Mouse (Mus musculus) limb, embryonic 13.5 days (tissue): ENCODE results near the gene 5830473C10Rik. TPM values are rescaled to one million over a fixed set of nuclear protein-coding genes. Genes with fewer than 3 reads are reported as not detected.

Experiments used
- ATAC-seq: fragments of 200-750 bp; cut with Nextera tagmentation; 2 replicates; pipeline ENCODE4 v1.8.0; 2017; ENCODE audit warnings: low read depth, moderate number of reproducible peaks, moderate TSS enrichment; ENCODE audit not compliant: low FRiP score
- H3K27ac ChIP-seq: fragments of 300-500 bp; sonication (generic); 2 replicates; pipeline ENCODE4 v1.5.1; 2015; ENCODE audit warnings: inconsistent platforms, mild to moderate bottlenecking, moderate library complexity
- H3K27me3 ChIP-seq: fragments of 300-500 bp; sonication (generic); 2 replicates; pipeline ENCODE4 v1.6.1; 2015; ENCODE audit warnings: mild to moderate bottlenecking, inconsistent platforms
- H3K36me3 ChIP-seq: fragments of 300-500 bp; sonication (generic); 2 replicates; pipeline ENCODE4 v1.6.1; 2015; ENCODE audit warnings: inconsistent platforms, mild to moderate bottlenecking, moderate library complexity
- H3K4me1 ChIP-seq: fragments of 300-500 bp; sonication (generic); 2 replicates; pipeline ENCODE4 v1.6.1; 2015; ENCODE audit warnings: inconsistent platforms
- H3K4me2 ChIP-seq: fragments of 300-500 bp; sonication (generic); replicated peaks from 2 replicates; pipeline ENCODE4 v1.6.1; 2015; ENCODE audit warnings: inconsistent platforms, mild to moderate bottlenecking, moderate library complexity
- H3K4me3 ChIP-seq: fragments of 300-500 bp; sonication (generic); 2 replicates; pipeline ENCODE4 v1.5.1; 2015; ENCODE audit warnings: moderate library complexity, mild to moderate bottlenecking, inconsistent platforms
- H3K9ac ChIP-seq: fragments of 300-500 bp; sonication (generic); 2 replicates; pipeline ENCODE4 v1.6.1; 2015; ENCODE audit warnings: mild to moderate bottlenecking, inconsistent platforms
- H3K9me3 ChIP-seq: fragments of 300-500 bp; sonication (generic); 2 replicates; pipeline ENCODE4 v1.6.1; 2016; ENCODE audit warnings: inconsistent platforms
- WGBS: fragments of 180-500 bp; shearing (Covaris S2); methylation state at CpG from one replicate; pipeline ENCODE4 v1.1.7; 2015; 5-methylcytosine and 5-hydroxymethylcytosine counted together
- polyA plus RNA-seq: library from polyadenylated mRNA; unstranded; fragments of >200 nt; fragmentation: Nextera tagmentation; extraction: Ambion mirVana; gene quantifications from 2 replicates; pipeline ENCODE4 v1.2.1, GENCODE M21; 2015

The 5830473C10Rik gene
- polyA plus RNA-seq, 1 experiment from 2014 or later: 0.08 TPM

- 85% methylated on average over 3 of the region's 3 CpGs for WGBS
These were observed 67.1 kb downstream of the 5830473C10Rik start for GRCm38 (mm10) chr5:90628011-90628410.

GRCm38 (mm10) chr5:90628530-90628929, 67.6 kb downstream of the 5830473C10Rik start:
- no peak for ATAC-seq
- Histone ChIP-seq H3K4me2 (no peak overlapping the region), H3K9ac (no peak overlapping the region), H3K36me3 (no peaks in the 10 kb centered on the region), H3K4me3 (no peak overlapping the region), H3K4me1 (peaks cover 16% of the 10 kb centered on the region; the same call in 1 of the 2 replicates), H3K27me3 (0 out of 2 replicates have a peak, but pooled peaks cover 3% of the 10 kb centered on the region), H3K9me3 (no peaks in the 10 kb centered on the region), H3K27ac (no peak overlapping the region)
- 64% methylated on average over 1 of the region's 1 CpGs for WGBS

More at GRCm38 (mm10) chr5:90628011-90628410, 67.1 kb downstream of the 5830473C10Rik start:
- no peak overlapping the region for H3K27ac ChIP-seq
- H3K36me3 ChIP-seq: no peaks in the 10 kb centered on the region
- no peak overlapping the region for H3K4me2 ChIP-seq
- H3K9me3 ChIP-seq: no peaks in the 10 kb centered on the region
- H3K4me1 ChIP-seq: peaks cover 16% of the 10 kb centered on the region; the same call in 1 of the 2 replicates
- H3K9ac ChIP-seq: no peak overlapping the region
- no peak for ATAC-seq
- 0 out of 2 replicates have a peak, but pooled peaks cover 3% of the 10 kb centered on the region for H3K27me3 ChIP-seq
- H3K4me3 ChIP-seq: no peak overlapping the region

- Histone ChIP-seq H3K9ac (no peak overlapping the region), H3K27ac (no peak overlapping the region), H3K4me2 (no peak overlapping the region), H3K9me3 (no peaks in the 10 kb centered on the region), H3K36me3 (no peaks in the 10 kb centered on the region), H3K4me3 (no peak overlapping the region), H3K4me1 (peaks cover 7% of the 10 kb centered on the region; the same call in 1 of the 2 replicates), H3K27me3 (no peaks in the 10 kb centered on the region)
- 80% methylated on average over 7 of the region's 7 CpGs for WGBS
- no peak for ATAC-seq
These were observed 74.0 kb downstream of the 5830473C10Rik start for GRCm38 (mm10) chr5:90634885-90635284.

- Histone ChIP-seq H3K36me3 (no peaks in the 10 kb centered on the region), H3K9me3 (no peaks in the 10 kb centered on the region), H3K4me3 (peak within 1 kb of the TSS; percentile 48), H3K9ac (peak within 1 kb of the TSS; percentile 61), H3K27me3 (peaks cover 8% of the 10 kb centered on the region; the same call in 1 of the 2 replicates), H3K4me1 (peaks cover 12% of the 10 kb centered on the region), H3K27ac (no peak within 1 kb of the TSS), H3K4me2 (peak within 1 kb of the TSS; percentile 91)
- WGBS: 7% methylated on average over 26 of the region's 26 CpGs
- peak; percentile 66 for ATAC-seq
These were observed 79.6 kb downstream of the 5830473C10Rik start, which contains the start of gene Rassf6 for GRCm38 (mm10) chr5:90640286-90641217. Gene Rassf6, minus strand, starts transcription at chr5:90640657.

GRCm38 (mm10) chr5:90641218-90641610, 80.3 kb downstream of the 5830473C10Rik start:
- Histone ChIP-seq H3K9me3 (no peaks in the 10 kb centered on the region), H3K4me3 (no peak overlapping the region), H3K4me1 (peaks cover 12% of the 10 kb centered on the region), H3K4me2 (no peak overlapping the region; the same call in 1 of the 2 replicates), H3K9ac (no peak overlapping the region), H3K27ac (no peak overlapping the region), H3K27me3 (peaks cover 8% of the 10 kb centered on the region; the same call in 1 of the 2 replicates), H3K36me3 (no peaks in the 10 kb centered on the region)
- 62% methylated on average over 10 of the region's 10 CpGs for WGBS
- no peak for ATAC-seq

GRCm38 (mm10) chr5:90645579-90645978, 84.7 kb downstream of the 5830473C10Rik start:
- Histone ChIP-seq H3K9me3 (no peaks in the 10 kb centered on the region), H3K4me3 (no peak overlapping the region), H3K27ac (no peak overlapping the region), H3K27me3 (peaks cover 4% of the 10 kb centered on the region; the same call in 1 of the 2 replicates), H3K4me2 (no peak overlapping the region), H3K9ac (no peak overlapping the region), H3K36me3 (no peaks in the 10 kb centered on the region), H3K4me1 (peaks cover 6% of the 10 kb centered on the region)
- no peak for ATAC-seq
- 76% methylated on average over 3 of the region's 3 CpGs for WGBS

- Histone ChIP-seq H3K4me2 (no peak overlapping the region), H3K36me3 (no peaks in the 10 kb centered on the region), H3K27me3 (no peaks in the 10 kb centered on the region), H3K9me3 (no peaks in the 10 kb centered on the region), H3K4me3 (no peak overlapping the region), H3K4me1 (peaks cover 10% of the 10 kb centered on the region), H3K9ac (no peak overlapping the region), H3K27ac (no peak overlapping the region)
- 77% methylated on average over 5 of the region's 5 CpGs for WGBS
- ATAC-seq: no peak
These were observed 85.5 kb downstream of the 5830473C10Rik start for GRCm38 (mm10) chr5:90646398-90646797.

Other genes with a start within 250 kb of the 5830473C10Rik start
- gene Ankrd17, start 194.5 kb upstream of the 5830473C10Rik start, polyA plus RNA-seq: 25.0 and 27.2 TPM in 2 replicates
- 7.1 and 7.8 TPM in 2 replicates for gene Gm9958, start 193.9 kb upstream of the 5830473C10Rik start, polyA plus RNA-seq
- 1.0 and 6.4 TPM in 2 replicates for gene Alb, start 100.2 kb upstream of the 5830473C10Rik start, polyA plus RNA-seq
- gene Afp, start 70.4 kb upstream of the 5830473C10Rik start, polyA plus RNA-seq: 2.1 and 27.2 TPM in 2 replicates
- gene Afm, start 42.2 kb upstream of the 5830473C10Rik start, polyA plus RNA-seq: not detected in 2 replicates
- 1.4 and 2.1 TPM in 2 replicates for gene Rassf6, start 79.5 kb downstream of the 5830473C10Rik start, polyA plus RNA-seq
- 0.51 and 0.71 TPM in 2 replicates for gene Cxcl5, start 198.3 kb downstream of the 5830473C10Rik start, polyA plus RNA-seq
- 4.1 and 6.6 TPM in 2 replicates for gene Ppbp, start 207.4 kb downstream of the 5830473C10Rik start, polyA plus RNA-seq
- gene Pf4, start 211.3 kb downstream of the 5830473C10Rik start, polyA plus RNA-seq: 46.5 and 56.5 TPM in 2 replicates
- 0.26 and 0.52 TPM in 2 replicates for gene Cxcl3, start 225.0 kb downstream of the 5830473C10Rik start, polyA plus RNA-seq
- 0.06 and 0.26 TPM in 2 replicates for gene Cxcl15, start 233.4 kb downstream of the 5830473C10Rik start, polyA plus RNA-seq